Mouse (Mus musculus): ENCODE results near the gene Avil.

GRCm38 (mm10) chr10:127063913-127064870, 63.7 kb downstream of the Avil start:
- TF ChIP-seq CTCF (IDR thresholded peaks at IDR 0.05; ENCODE audit: extremely low read depth, insufficient read depth, insufficient read length, insufficient replicate concordance) (no peak), POLR2A (IDR thresholded peaks at IDR 0.05; ENCODE audit: low read depth, low read length) (no peak)
